ENCODE assay signal across 8 mouse cellular contexts in genomic region chr13:56522821-56523167, GRCm38 (mm10). TPM values are rescaled to one million over a fixed set of nuclear protein-coding genes. Genes with fewer than 3 reads are reported as not detected.
DNase-seq lines count a peak whose midpoint lies in the region; ATAC-seq and TF ChIP-seq lines count a peak whose summit lies in the region.

No protein-coding gene starts in this region.

- no peaks in the 10 kb centered on the region for H3K27me3 ChIP-seq in embryonic facial prominence, embryonic 14.5 days (replicated peaks; ENCODE audit: control insufficient read depth, insufficient read depth, low read length)
- no peaks in the 10 kb centered on the region for H3K27me3 ChIP-seq in intestine, embryonic 16.5 days (replicated peaks; ENCODE audit: control insufficient read depth, insufficient read depth, low read length)
- H3K27me3 ChIP-seq in neural tube, embryonic 13.5 days, result no peaks in the 10 kb centered on the region

- ATAC-seq in embryonic facial prominence, embryonic 14.5 days (ENCODE audit: low read depth), result no peak; the same call in 1 of the 2 replicates
- peak; percentile 24 for ATAC-seq in intestine, embryonic 16.5 days
- peak; percentile 45 for ATAC-seq in neural tube, embryonic 13.5 days (ENCODE audit: low read depth)

- peak overlapping the region; percentile 96 for H3K4me2 ChIP-seq in embryonic facial prominence, embryonic 14.5 days (ENCODE audit: low read depth, low read length)
- peak overlapping the region; percentile 93 for H3K4me2 ChIP-seq in intestine, embryonic 16.5 days (ENCODE audit: low read depth, low read length)
- H3K4me2 ChIP-seq in neural tube, embryonic 13.5 days, result peak overlapping the region; percentile 93

- no peak for TF ChIP-seq POLR2A in lung, adult 2 months (IDR thresholded peaks at IDR 0.05; ENCODE audit: borderline replicate concordance, extremely low read depth, low read depth, low read length)

- no peak overlapping the region; the same call in 1 of the 2 replicates for H3K27ac ChIP-seq in embryonic facial prominence, embryonic 14.5 days (replicated peaks; ENCODE audit: low read depth, low read length)
- no peak overlapping the region for H3K27ac ChIP-seq in intestine, embryonic 16.5 days (ENCODE audit: low read length)
- no peak overlapping the region; the same call in 1 of the 2 replicates for H3K27ac ChIP-seq in neural tube, embryonic 13.5 days (replicated peaks)

- no peaks in the 10 kb centered on the region for H3K4me1 ChIP-seq in lung, adult 2 months (ENCODE audit: control insufficient read depth, insufficient read depth, low read length)
- 0 out of 2 replicates have a peak, but pooled peaks cover 3% of the 10 kb centered on the region for H3K4me1 ChIP-seq in embryonic facial prominence, embryonic 14.5 days (ENCODE audit: control insufficient read depth, insufficient read depth, low read length)
- H3K4me1 ChIP-seq in intestine, embryonic 16.5 days (ENCODE audit: control insufficient read depth, insufficient read depth, low read length), result no peaks in the 10 kb centered on the region
- H3K4me1 ChIP-seq in neural tube, embryonic 13.5 days (replicated peaks), result no peaks in the 10 kb centered on the region

- H3K4me3 ChIP-seq in lung, adult 2 months (replicated peaks; ENCODE audit: extremely low read depth, low read depth, low read length), result peak overlapping the region; percentile 56
- H3K4me3 ChIP-seq in embryonic facial prominence, embryonic 14.5 days (ENCODE audit: low read depth, low read length), result peak overlapping the region; percentile 73
- H3K4me3 ChIP-seq in intestine, embryonic 16.5 days (ENCODE audit: low read length), result peak overlapping the region; percentile 70
- peak overlapping the region; percentile 73 for H3K4me3 ChIP-seq in neural tube, embryonic 13.5 days

- H3K36me3 ChIP-seq in embryonic facial prominence, embryonic 14.5 days (ENCODE audit: control insufficient read depth, insufficient read depth, low read length), result no peaks in the 10 kb centered on the region
- no peaks in the 10 kb centered on the region for H3K36me3 ChIP-seq in intestine, embryonic 16.5 days (ENCODE audit: control insufficient read depth, insufficient read depth, low read length)
- H3K36me3 ChIP-seq in neural tube, embryonic 13.5 days, result no peaks in the 10 kb centered on the region

- WGBS in lung, adult 2 months, result 3% methylated on average over 8 of the region's 8 CpGs
- WGBS in embryonic facial prominence, embryonic 14.5 days, result 5% methylated on average over 8 of the region's 8 CpGs
- WGBS in intestine, embryonic 16.5 days, result 7% methylated on average over 8 of the region's 8 CpGs
- WGBS in neural tube, embryonic 13.5 days, result 5% methylated on average over 8 of the region's 8 CpGs

- no peaks in the 10 kb centered on the region for H3K9me3 ChIP-seq in embryonic facial prominence, embryonic 14.5 days (ENCODE audit: control insufficient read depth, low read length)
- H3K9me3 ChIP-seq in intestine, embryonic 16.5 days (ENCODE audit: control insufficient read depth, low read length), result no peaks in the 10 kb centered on the region
- no peaks in the 10 kb centered on the region for H3K9me3 ChIP-seq in neural tube, embryonic 13.5 days

- peak overlapping the region; percentile 69 for H3K9ac ChIP-seq in embryonic facial prominence, embryonic 14.5 days (ENCODE audit: low read depth, low read length)
- peak overlapping the region; percentile 75 for H3K9ac ChIP-seq in intestine, embryonic 16.5 days (ENCODE audit: low read depth, low read length)
- H3K9ac ChIP-seq in neural tube, embryonic 13.5 days, result peak overlapping the region; percentile 78

- DNase-seq in lung, adult 2 months, result no peak
- DNase-seq in lung, postnatal 36 days, result no peak
- no peak for DNase-seq in embryonic facial prominence, embryonic 14.5 days (ENCODE audit: low spot score)
- DNase-seq in layer of hippocampus, adult 9-11 months, result no peak
- no peak for DNase-seq in ovary, postnatal 14 days (ENCODE audit: low spot score)
- no peak for DNase-seq in cerebellum, postnatal 14 days

- TF ChIP-seq CTCF in lung, adult 2 months (IDR thresholded peaks at IDR 0.05; ENCODE audit: insufficient read depth, low read length), result no peak

RNA-seq across cellular contexts. Expression of gene Fbxl21, which starts 0.5 kb away (rescaled TPM):
- polyA plus RNA-seq in lung, adult 2 months (2012; rRNA removed), result 1.2 and 1.3 TPM in 2 replicates
- polyA plus RNA-seq in embryonic facial prominence, embryonic 14.5 days (2014; fragmentation: Nextera tagmentation; extraction: Ambion mirVana), result 1.6 and 1.7 TPM in 2 replicates
- polyA plus RNA-seq in intestine, embryonic 16.5 days (2015; fragmentation: Nextera tagmentation; extraction: Ambion mirVana), result 1.6 and 2.1 TPM in 2 replicates
- 3.9 and 4.2 TPM in 2 replicates for polyA plus RNA-seq in neural tube, embryonic 13.5 days (2015; fragmentation: Nextera tagmentation; extraction: Ambion mirVana)

RNA-seq across cellular contexts. Expression of gene Lect2, which starts 25.5 kb away (rescaled TPM):
- polyA plus RNA-seq in lung, adult 2 months (2012; rRNA removed), result not detected in 2 replicates
- polyA plus RNA-seq in embryonic facial prominence, embryonic 14.5 days (2014; fragmentation: Nextera tagmentation; extraction: Ambion mirVana), result 0.21 TPM in 1 of 2 replicates, not detected in the other
- polyA plus RNA-seq in intestine, embryonic 16.5 days (2015; fragmentation: Nextera tagmentation; extraction: Ambion mirVana), result 10.3 and 15.4 TPM in 2 replicates
- polyA plus RNA-seq in neural tube, embryonic 13.5 days (2015; fragmentation: Nextera tagmentation; extraction: Ambion mirVana), result not detected in 2 replicates

RNA-seq across cellular contexts. Expression of gene Il9, which starts 40.7 kb away (rescaled TPM):
- not detected in 2 replicates for polyA plus RNA-seq in lung, adult 2 months (2012; rRNA removed)
- not detected in 2 replicates for polyA plus RNA-seq in embryonic facial prominence, embryonic 14.5 days (2014; fragmentation: Nextera tagmentation; extraction: Ambion mirVana)
- not detected in 2 replicates for polyA plus RNA-seq in intestine, embryonic 16.5 days (2015; fragmentation: Nextera tagmentation; extraction: Ambion mirVana)
- polyA plus RNA-seq in neural tube, embryonic 13.5 days (2015; fragmentation: Nextera tagmentation; extraction: Ambion mirVana), result not detected in 2 replicates
